Mouse (Mus musculus) heart, embryonic 14.5 days (tissue): ENCODE data around the gene Macrod2. TPM values are rescaled to one million over a fixed set of nuclear protein-coding genes. Genes with fewer than 3 reads are reported as not detected.

ENCODE experiments used
- ATAC-seq: fragments of 200-750 bp; cut with Nextera tagmentation; 2 replicates; pipeline ENCODE4 v1.8.0; 2017; ENCODE audit warnings: low read depth, moderate TSS enrichment; ENCODE audit not compliant: insufficient number of reproducible peaks, insufficient read depth, low FRiP score
- H3K27ac ChIP-seq, 2 experiments: fragments of 200-500 bp in 1 of 2; fragments of 300-500 bp in 1 of 2; sonication (generic) in 1 of 2; replicated peaks in 1 of 2; 2 replicates each; pipeline ENCODE4 v1.5.1; 2012 to 2014; ENCODE audit warnings: low read depth in 2 of 2, low read length in 2 of 2, control low read depth in 1 of 2, mild to moderate bottlenecking in 1 of 2, mixed read lengths in 1 of 2; ENCODE audit not compliant: control insufficient read depth in 1 of 2, insufficient read depth in 1 of 2
- H3K27me3 ChIP-seq: fragments of 300-500 bp; sonication (generic); 2 replicates; pipeline ENCODE4 v1.6.1; 2014; ENCODE audit warnings: mild to moderate bottlenecking, low read length, control low read depth; ENCODE audit not compliant: control insufficient read depth, insufficient read depth
- H3K36me3 ChIP-seq: fragments of 300-500 bp; sonication (generic); 2 replicates; pipeline ENCODE4 v1.6.1; 2014; ENCODE audit warnings: mild to moderate bottlenecking, control low read depth, low read length, mixed read lengths; ENCODE audit not compliant: control insufficient read depth, insufficient read depth
- H3K4me1 ChIP-seq, 2 experiments: fragments of 200-500 bp in 1 of 2; fragments of 300-500 bp in 1 of 2; sonication (generic) in 1 of 2; 2 replicates each; pipeline ENCODE4 v1.6.1; 2012 to 2014; ENCODE audit warnings: low read length in 2 of 2, control low read depth in 1 of 2, mixed read lengths in 1 of 2; ENCODE audit not compliant: control insufficient read depth in 2 of 2, insufficient read depth in 2 of 2
- H3K4me2 ChIP-seq: fragments of 300-500 bp; sonication (generic); 2 replicates; pipeline ENCODE4 v1.6.1; 2014; ENCODE audit warnings: mild to moderate bottlenecking, low read length
- H3K4me3 ChIP-seq, 2 experiments: fragments of 200-500 bp in 1 of 2; fragments of 300-500 bp in 1 of 2; sonication (generic) in 1 of 2; 2 replicates each; pipeline ENCODE4 v1.5.1; 2012 to 2014; ENCODE audit warnings: low read length in 2 of 2, mild to moderate bottlenecking in 2 of 2, control low read depth in 1 of 2, low read depth in 1 of 2, moderate library complexity in 1 of 2; ENCODE audit not compliant: control insufficient read depth in 1 of 2, insufficient read depth in 1 of 2
- H3K9ac ChIP-seq: fragments of 300-500 bp; sonication (generic); 2 replicates; pipeline ENCODE4 v1.6.1; 2014; ENCODE audit warnings: mild to moderate bottlenecking, low read length
- H3K9me3 ChIP-seq: fragments of 300-500 bp; sonication (generic); 2 replicates; pipeline ENCODE4 v1.6.1; 2016; ENCODE audit warnings: low read length, control low read depth; ENCODE audit not compliant: control insufficient read depth
- WGBS: fragments of 180-500 bp; shearing (Covaris S2); extraction: QIAGEN DNeasy Blood & Tissue Kit; methylation state at CpG from one replicate; pipeline ENCODE4 v1.1.7; 2014; 5-methylcytosine and 5-hydroxymethylcytosine counted together
- polyA plus RNA-seq: library from polyadenylated mRNA; unstranded; fragments of >200 nt; fragmentation: Nextera tagmentation; extraction: Ambion mirVana; gene quantifications from 2 replicates; pipeline ENCODE4 v1.2.1, GENCODE M21; 2014

Gene Macrod2
- polyA plus RNA-seq, 1 experiment from 2014 or later = 21.3 TPM

- 59% methylated on average over 1 of the region's 1 CpGs for WGBS
- no peak for ATAC-seq
- no peaks in the 10 kb centered on the region for H3K9me3 ChIP-seq
Observed at GRCm38 (mm10) chr2:142286761-142287160, 1891.7 kb downstream of the Macrod2 start.

DNA sequence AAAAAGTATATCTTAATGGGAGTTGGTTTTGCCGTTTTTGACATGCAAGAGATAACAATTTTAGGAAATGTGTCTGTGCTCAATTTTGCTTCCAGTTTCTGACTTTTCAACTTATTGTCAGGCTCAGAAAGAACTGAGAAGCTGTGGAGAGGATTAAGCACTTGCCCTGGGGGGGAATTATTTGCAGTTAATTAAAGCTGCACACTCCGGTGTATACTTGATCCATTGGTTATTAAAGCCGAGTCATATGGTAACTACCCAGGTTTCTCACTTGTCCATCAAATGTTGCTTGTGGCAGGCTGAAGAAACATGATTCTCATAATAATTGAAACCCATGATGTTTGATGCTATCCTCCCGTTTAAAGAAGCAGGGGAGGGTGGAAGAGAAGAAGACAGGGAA lies 1899.7 kb downstream of the Macrod2 start:
- Histone ChIP-seq H3K9me3 (no peaks in the 10 kb centered on the region), H3K4me1 (no peaks in the 10 kb centered on the region), H3K4me2 (no peak overlapping the region), H3K9ac (no peak overlapping the region), H3K36me3 (no peaks in the 10 kb centered on the region), H3K4me3 (no peak overlapping the region), H3K27me3 (no peaks in the 10 kb centered on the region), H3K27ac (no peak overlapping the region)
- no peak for ATAC-seq
- 81% methylated on average over 4 of the region's 4 CpGs for WGBS

More at GRCm38 (mm10) chr2:142286761-142287160, 1891.7 kb downstream of the Macrod2 start:
- no peaks in the 10 kb centered on the region for H3K27me3 ChIP-seq
- no peak overlapping the region for H3K9ac ChIP-seq
- no peak overlapping the region for H3K27ac ChIP-seq
- H3K4me2 ChIP-seq = no peak overlapping the region
- no peaks in the 10 kb centered on the region for H3K4me1 ChIP-seq
- H3K36me3 ChIP-seq = no peaks in the 10 kb centered on the region
- H3K4me3 ChIP-seq = no peak overlapping the region

- H3K9me3 ChIP-seq = no peaks in the 10 kb centered on the region
- no peak overlapping the region for H3K4me3 ChIP-seq
- H3K4me1 ChIP-seq = no peaks in the 10 kb centered on the region
- no peaks in the 10 kb centered on the region for H3K36me3 ChIP-seq
- 55% methylated on average over 2 of the region's 2 CpGs for WGBS
- H3K27ac ChIP-seq = no peak overlapping the region
- H3K27me3 ChIP-seq = no peaks in the 10 kb centered on the region
- no peak for ATAC-seq
- no peak overlapping the region for H3K9ac ChIP-seq
- no peak overlapping the region for H3K4me2 ChIP-seq
Observed at GRCm38 (mm10) chr2:142303098-142303911, 1908.2 kb downstream of the Macrod2 start.

GRCm38 (mm10) chr2:142303912-142304182 lies 1908.7 kb downstream of the Macrod2 start:
- no peak for ATAC-seq
- no peak overlapping the region for H3K27ac ChIP-seq
- no peak overlapping the region for H3K4me3 ChIP-seq
- H3K4me2 ChIP-seq = no peak overlapping the region
- H3K27me3 ChIP-seq = no peaks in the 10 kb centered on the region
- WGBS = 74% methylated on average over 2 of the region's 2 CpGs
- H3K36me3 ChIP-seq = no peaks in the 10 kb centered on the region
- H3K9ac ChIP-seq = no peak overlapping the region
- H3K4me1 ChIP-seq = no peaks in the 10 kb centered on the region
- H3K9me3 ChIP-seq = no peaks in the 10 kb centered on the region

DNA sequence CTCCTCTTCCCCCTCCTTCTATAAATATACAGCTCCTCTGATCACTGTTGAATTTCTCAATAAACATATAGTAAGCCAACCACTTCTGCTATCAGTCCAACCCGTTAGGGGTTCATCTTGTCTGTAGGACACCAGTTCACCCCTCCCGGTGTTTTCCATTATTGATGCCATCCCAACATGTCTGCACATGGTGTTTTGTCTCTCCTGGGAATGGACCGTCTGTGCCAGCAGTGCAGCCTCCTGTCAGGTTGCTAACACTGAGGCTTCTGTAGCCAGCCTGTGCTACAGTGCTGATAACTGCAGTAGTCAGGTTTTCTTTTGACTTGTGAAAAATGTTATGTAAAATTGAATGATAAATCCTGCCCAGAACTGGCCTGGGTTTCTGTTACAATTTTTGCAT lies 1928.0 kb downstream of the Macrod2 start:
- Histone ChIP-seq H3K36me3 (no peaks in the 10 kb centered on the region), H3K9ac (no peak overlapping the region), H3K4me1 (no peaks in the 10 kb centered on the region), H3K27ac (no peak overlapping the region), H3K27me3 (no peaks in the 10 kb centered on the region), H3K4me2 (no peak overlapping the region), H3K9me3 (no peaks in the 10 kb centered on the region), H3K4me3 (no peak overlapping the region)
- 71% methylated on average over 3 of the region's 3 CpGs for WGBS
- ATAC-seq = no peak

DNA sequence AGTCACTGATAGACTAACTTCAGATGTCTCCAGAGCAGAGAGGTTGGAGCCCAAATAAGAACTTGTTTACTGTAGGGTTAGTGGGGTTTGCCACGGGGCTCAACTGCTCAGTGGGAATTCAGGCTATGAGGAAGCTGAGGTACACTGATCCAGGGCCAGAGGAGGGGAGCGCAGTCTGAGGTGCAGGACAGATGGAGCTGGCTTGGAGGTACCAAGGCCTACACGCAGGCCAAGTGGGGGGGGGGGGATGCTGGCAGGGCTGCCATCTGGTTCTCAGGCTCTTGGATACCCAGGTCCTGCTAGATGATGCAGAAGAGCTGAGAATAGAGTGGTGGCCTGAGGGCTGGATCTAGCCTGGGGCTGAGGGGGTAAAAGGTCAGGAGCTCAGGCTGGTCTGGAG lies 1931.6 kb downstream of the Macrod2 start:
- WGBS = 70% methylated on average over 3 of the region's 3 CpGs
- ATAC-seq = no peak
- no peak overlapping the region for H3K27ac ChIP-seq

DNA sequence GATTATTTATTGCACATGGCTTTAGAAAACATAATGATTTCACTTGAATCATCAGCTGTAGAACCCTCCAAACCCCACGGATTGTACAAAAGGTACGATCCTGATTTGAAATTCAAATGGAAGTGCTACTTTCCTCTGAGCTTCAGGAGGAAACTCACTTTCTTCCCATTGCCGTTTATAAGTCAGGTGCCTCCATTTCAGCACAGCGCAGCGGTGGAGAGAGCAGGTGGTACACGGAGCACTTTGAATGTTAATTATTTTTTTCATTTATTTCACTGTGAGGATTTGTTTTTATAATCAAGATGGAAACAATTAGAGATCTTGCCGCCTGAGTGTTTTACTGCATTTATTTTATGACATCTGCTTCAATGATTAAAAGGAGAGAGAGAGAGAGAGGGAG lies 1934.7 kb downstream of the Macrod2 start:
- no peak for ATAC-seq
- H3K9me3 ChIP-seq = no peaks in the 10 kb centered on the region
- no peaks in the 10 kb centered on the region for H3K27me3 ChIP-seq
- H3K36me3 ChIP-seq = no peaks in the 10 kb centered on the region
- WGBS = 69% methylated on average over 7 of the region's 7 CpGs
- no peak overlapping the region for H3K9ac ChIP-seq
- H3K27ac ChIP-seq = no peak overlapping the region
- H3K4me2 ChIP-seq = no peak overlapping the region
- peaks cover 0 to 2% of the 10 kb centered on the region in 2 experiments; a peak in 2 of 4 replicates for H3K4me1 ChIP-seq
- no peak overlapping the region for H3K4me3 ChIP-seq

More for the DNA sequence above, 1931.6 kb downstream of the Macrod2 start:
- no peaks in the 10 kb centered on the region for H3K4me1 ChIP-seq
- no peak overlapping the region for H3K4me3 ChIP-seq
- H3K4me2 ChIP-seq = no peak overlapping the region
- no peaks in the 10 kb centered on the region for H3K9me3 ChIP-seq
- H3K27me3 ChIP-seq = no peaks in the 10 kb centered on the region
- H3K36me3 ChIP-seq = no peaks in the 10 kb centered on the region
- H3K9ac ChIP-seq = no peak overlapping the region
